Mouse (Mus musculus) embryonic facial prominence, embryonic 11.5 days (tissue): Measurements from ENCODE around the gene Anxa4. TPM values are rescaled to one million over a fixed set of nuclear protein-coding genes. Genes with fewer than 3 reads are reported as not detected.

Source experiments
- ATAC-seq: fragments of 200-750 bp; cut with Nextera tagmentation; replicated peaks from 2 replicates; pipeline ENCODE4 v1.8.0; 2017; ENCODE audit warnings: low read depth; ENCODE audit not compliant: insufficient number of reproducible peaks, low FRiP score, low TSS enrichment
- DNase-seq: peaks from one replicate; pipeline ENCODE4 v3.0.0-alpha.2; 2015; ENCODE audit warnings: low spot score
- H3K27ac ChIP-seq: fragments of 300-500 bp; sonication (generic); replicated peaks from 2 replicates; pipeline ENCODE4 v1.5.1; 2014; ENCODE audit warnings: mild to moderate bottlenecking, low read depth, low read length, control low read depth
- H3K27me3 ChIP-seq: fragments of 300-500 bp; sonication (generic); 2 replicates; pipeline ENCODE4 v1.6.1; 2014; ENCODE audit warnings: mild to moderate bottlenecking, low read length, moderate library complexity, mixed read lengths; ENCODE audit not compliant: control insufficient read depth, insufficient read depth
- H3K36me3 ChIP-seq: fragments of 300-500 bp; sonication (generic); replicated peaks from 2 replicates; pipeline ENCODE4 v1.6.1; 2014; ENCODE audit warnings: low read depth, mild to moderate bottlenecking, low read length, moderate library complexity, mixed read lengths; ENCODE audit not compliant: control insufficient read depth, insufficient read depth
- H3K4me1 ChIP-seq: fragments of 300-500 bp; sonication (generic); 2 replicates; pipeline ENCODE4 v1.6.1; 2014; ENCODE audit warnings: low read length, mixed read lengths; ENCODE audit not compliant: control insufficient read depth, insufficient read depth
- H3K4me2 ChIP-seq: fragments of 300-500 bp; sonication (generic); 2 replicates; pipeline ENCODE4 v1.6.1; 2014; ENCODE audit warnings: low read depth, mild to moderate bottlenecking, control low read depth, low read length, moderate library complexity
- H3K4me3 ChIP-seq: fragments of 300-500 bp; sonication (generic); 2 replicates; pipeline ENCODE4 v1.5.1; 2014; ENCODE audit warnings: low read depth, low read length, control low read depth
- H3K9ac ChIP-seq: fragments of 300-500 bp; sonication (generic); replicated peaks from 2 replicates; pipeline ENCODE4 v1.6.1; 2014; ENCODE audit warnings: mild to moderate bottlenecking, control low read depth, low read length
- H3K9me3 ChIP-seq: fragments of 300-500 bp; sonication (generic); replicated peaks from 2 replicates; pipeline ENCODE4 v1.6.1; 2016; ENCODE audit warnings: mild to moderate bottlenecking, low read length, inconsistent platforms, mixed read lengths; ENCODE audit not compliant: control insufficient read depth
- WGBS: fragments of 180-500 bp; shearing (Covaris S2); extraction: QIAGEN DNeasy Blood & Tissue Kit; methylation state at CpG from one replicate; pipeline ENCODE4 v1.1.7; 2014; 5-methylcytosine and 5-hydroxymethylcytosine counted together
- polyA plus RNA-seq: library from polyadenylated mRNA; unstranded; fragments of >200 nt; fragmentation: Nextera tagmentation; extraction: Ambion mirVana; gene quantifications from 2 replicates; pipeline ENCODE4 v1.2.1, GENCODE M21; 2014

The Anxa4 gene
- polyA plus RNA-seq, 1 experiment from 2014 or later, result 12.5 TPM

GRCm38 (mm10) chr6:86778910-86779594 lies 14.3 kb downstream of the Anxa4 start:
- ATAC-seq (no peak), DNase-seq (no peak)
- WGBS, result 85% methylated on average over 10 of the region's 10 CpGs
- Histone ChIP-seq H3K36me3 (no peaks in the 10 kb centered on the region), H3K4me2 (no peak overlapping the region), H3K4me1 (no peaks in the 10 kb centered on the region), H3K9ac (no peak overlapping the region), H3K9me3 (no peaks in the 10 kb centered on the region), H3K27ac (no peak overlapping the region), H3K4me3 (no peak overlapping the region), H3K27me3 (no peaks in the 10 kb centered on the region)

GRCm38 (mm10) chr6:86777181-86777580 lies 16.2 kb downstream of the Anxa4 start:
- Histone ChIP-seq H3K36me3 (no peaks in the 10 kb centered on the region), H3K9me3 (no peaks in the 10 kb centered on the region), H3K27me3 (no peaks in the 10 kb centered on the region), H3K4me1 (no peaks in the 10 kb centered on the region), H3K4me2 (no peak overlapping the region), H3K4me3 (no peak overlapping the region), H3K27ac (no peak overlapping the region), H3K9ac (no peak overlapping the region)
- 71% methylated on average over 3 of the region's 3 CpGs for WGBS
- ATAC-seq (no peak), DNase-seq (no peak)

GRCm38 (mm10) chr6:86776706-86777071 lies 16.7 kb downstream of the Anxa4 start:
- H3K36me3 ChIP-seq, result no peaks in the 10 kb centered on the region
- no peaks in the 10 kb centered on the region for H3K27me3 ChIP-seq
- 58% methylated on average over 4 of the region's 4 CpGs for WGBS
- no peak overlapping the region for H3K4me3 ChIP-seq
- no peak overlapping the region for H3K9ac ChIP-seq
- no peak for DNase-seq
- no peak overlapping the region for H3K4me2 ChIP-seq
- ATAC-seq, result no peak
- no peak overlapping the region for H3K27ac ChIP-seq
- H3K4me1 ChIP-seq, result no peaks in the 10 kb centered on the region
- H3K9me3 ChIP-seq, result no peaks in the 10 kb centered on the region

GRCm38 (mm10) chr6:86776001-86776705 lies 17.2 kb downstream of the Anxa4 start:
- ATAC-seq (no peak), DNase-seq (no peak)
- H3K4me2 ChIP-seq, result no peak overlapping the region
- 90% methylated on average over 8 of the region's 8 CpGs for WGBS
- no peak overlapping the region for H3K9ac ChIP-seq
- H3K36me3 ChIP-seq, result no peaks in the 10 kb centered on the region
- no peak overlapping the region for H3K4me3 ChIP-seq
- no peaks in the 10 kb centered on the region for H3K9me3 ChIP-seq
- H3K27me3 ChIP-seq, result no peaks in the 10 kb centered on the region
- no peak overlapping the region for H3K27ac ChIP-seq
- H3K4me1 ChIP-seq, result no peaks in the 10 kb centered on the region

GRCm38 (mm10) chr6:86774937-86775336 lies 18.4 kb downstream of the Anxa4 start:
- H3K36me3 ChIP-seq, result no peaks in the 10 kb centered on the region
- H3K27ac ChIP-seq, result no peak overlapping the region
- H3K4me2 ChIP-seq, result no peak overlapping the region
- WGBS, result 83% methylated on average over 6 of the region's 6 CpGs
- no peak overlapping the region for H3K4me3 ChIP-seq
- H3K9ac ChIP-seq, result no peak overlapping the region
- H3K9me3 ChIP-seq, result no peaks in the 10 kb centered on the region
- DNase-seq (no peak), ATAC-seq (no peak)
- no peaks in the 10 kb centered on the region for H3K4me1 ChIP-seq
- H3K27me3 ChIP-seq, result no peaks in the 10 kb centered on the region

- Histone ChIP-seq H3K4me1 (no peaks in the 10 kb centered on the region), H3K9ac (no peak overlapping the region), H3K4me2 (no peak overlapping the region), H3K27me3 (no peaks in the 10 kb centered on the region), H3K27ac (no peak overlapping the region), H3K4me3 (no peak overlapping the region), H3K36me3 (no peaks in the 10 kb centered on the region), H3K9me3 (no peaks in the 10 kb centered on the region)
- WGBS, result 85% methylated on average over 4 of the region's 4 CpGs
- DNase-seq, result no peak
- ATAC-seq, result no peak
Observed at GRCm38 (mm10) chr6:86773830-86774229, 19.6 kb downstream of the Anxa4 start.

GRCm38 (mm10) chr6:86772631-86773030 lies 20.8 kb downstream of the Anxa4 start:
- DNase-seq (no peak), ATAC-seq (no peak)
- Histone ChIP-seq H3K4me1 (no peaks in the 10 kb centered on the region), H3K4me2 (no peak overlapping the region), H3K9me3 (no peaks in the 10 kb centered on the region), H3K27me3 (no peaks in the 10 kb centered on the region), H3K4me3 (no peak overlapping the region), H3K27ac (no peak overlapping the region), H3K9ac (no peak overlapping the region), H3K36me3 (no peaks in the 10 kb centered on the region)
- WGBS, result 87% methylated on average over 7 of the region's 7 CpGs

GRCm38 (mm10) chr6:86768938-86769337 lies 24.4 kb downstream of the Anxa4 start:
- no peaks in the 10 kb centered on the region for H3K4me1 ChIP-seq
- no peak overlapping the region for H3K27ac ChIP-seq
- H3K9me3 ChIP-seq, result no peaks in the 10 kb centered on the region
- H3K4me2 ChIP-seq, result no peak overlapping the region
- WGBS, result 86% methylated on average over 4 of the region's 4 CpGs
- no peak overlapping the region for H3K9ac ChIP-seq
- no peak for DNase-seq
- no peaks in the 10 kb centered on the region for H3K27me3 ChIP-seq
- ATAC-seq, result no peak
- H3K4me3 ChIP-seq, result no peak overlapping the region
- no peaks in the 10 kb centered on the region for H3K36me3 ChIP-seq
